In genomic region chr2:125355216-125355971, GRCm38 (mm10) we compare ENCODE assay signal across 11 mouse cellular contexts.
DNase-seq lines count a peak whose midpoint lies in the region; ATAC-seq and TF ChIP-seq lines count a peak whose summit lies in the region.
"Had no signal": no experiment of that assay in that cellular context is flagged by ENCODE, and none has a peak within 500 bp of the region (broad histone marks: within the 10 kb centered on the region; RNA-seq: fewer than 3 reads in every experiment).

No protein-coding gene starts in this region.

- no peaks in the 10 kb centered on the region for H3K9me3 ChIP-seq in kidney, postnatal 0 days (replicated peaks; ENCODE audit: low read length)
- H3K9me3 ChIP-seq in heart, embryonic 13.5 days = no peaks in the 10 kb centered on the region
- H3K9me3 ChIP-seq: liver, embryonic 13.5 days; neural tube, embryonic 12.5 days had no signal

- TF ChIP-seq POLR2A in cerebellum, adult 2 months (IDR thresholded peaks at IDR 0.05; ENCODE audit: borderline replicate concordance, insufficient read depth, low read length) = no peak

- H3K9ac ChIP-seq in kidney, postnatal 0 days (ENCODE audit: low read depth, low read length) = no peak overlapping the region
- no peak overlapping the region for H3K9ac ChIP-seq in heart, embryonic 13.5 days
- H3K9ac ChIP-seq: liver, embryonic 13.5 days; neural tube, embryonic 12.5 days had no signal

- no peaks in the 10 kb centered on the region for H3K27me3 ChIP-seq in cerebellum, adult 2 months (ENCODE audit: control insufficient read depth, insufficient read depth, low read length)
- no peaks in the 10 kb centered on the region for H3K27me3 ChIP-seq in kidney, postnatal 0 days (ENCODE audit: insufficient read depth, low read length)
- no peaks in the 10 kb centered on the region for H3K27me3 ChIP-seq in heart, embryonic 13.5 days (replicated peaks)
- H3K27me3 ChIP-seq: liver, embryonic 13.5 days; neural tube, embryonic 12.5 days had no signal

- TF ChIP-seq CTCF in cerebellum, adult 2 months (IDR thresholded peaks at IDR 0.05; ENCODE audit: borderline replicate concordance, insufficient read depth, low read depth, low read length) = no peak
- TF ChIP-seq CTCF in kidney, postnatal 0 days (IDR thresholded peaks at IDR 0.05; ENCODE audit: low read depth) = no peak

- no peak overlapping the region for H3K4me2 ChIP-seq in kidney, postnatal 0 days (ENCODE audit: low read length)
- no peak overlapping the region for H3K4me2 ChIP-seq in heart, embryonic 13.5 days
- H3K4me2 ChIP-seq: liver, embryonic 13.5 days; neural tube, embryonic 12.5 days had no signal

- H3K4me3 ChIP-seq in cerebellum, adult 2 months (replicated peaks; ENCODE audit: insufficient read depth, low read depth, low read length) = no peak overlapping the region
- no peak overlapping the region for H3K4me3 ChIP-seq in kidney, postnatal 0 days (replicated peaks; ENCODE audit: low read depth, low read length)
- H3K4me3 ChIP-seq in heart, embryonic 13.5 days = no peak overlapping the region
- H3K4me3 ChIP-seq: liver, embryonic 13.5 days; neural tube, embryonic 12.5 days had no signal

- no peaks in the 10 kb centered on the region for H3K36me3 ChIP-seq in kidney, postnatal 0 days (ENCODE audit: insufficient read depth, low read length)
- H3K36me3 ChIP-seq in heart, embryonic 13.5 days = peaks cover 46% of the 10 kb centered on the region
- H3K36me3 ChIP-seq: liver, embryonic 13.5 days; neural tube, embryonic 12.5 days had no signal

- 33% methylated on average over 11 of the region's 11 CpGs for WGBS in cerebellum, adult 2 months
- 62% methylated on average over 11 of the region's 11 CpGs for WGBS in kidney, postnatal 0 days
- 33% methylated on average over 11 of the region's 11 CpGs for WGBS in heart, embryonic 13.5 days

- H3K27ac ChIP-seq in cerebellum, adult 2 months (ENCODE audit: insufficient read depth, low read length) = no peak overlapping the region
- H3K27ac ChIP-seq in kidney, postnatal 0 days = peak overlapping the region; percentile 62
- H3K27ac ChIP-seq in heart, embryonic 13.5 days (replicated peaks) = peak overlapping the region; percentile 40
- H3K27ac ChIP-seq: liver, embryonic 13.5 days; neural tube, embryonic 12.5 days had no signal

- no peaks in the 10 kb centered on the region; the same call in 1 of the 2 replicates for H3K4me1 ChIP-seq in cerebellum, adult 2 months (ENCODE audit: control insufficient read depth, insufficient read depth, low read length)
- H3K4me1 ChIP-seq in kidney, postnatal 0 days (replicated peaks; ENCODE audit: insufficient read depth, low read length) = no peaks in the 10 kb centered on the region
- H3K4me1 ChIP-seq in heart, embryonic 13.5 days = peaks cover 23% of the 10 kb centered on the region
- H3K4me1 ChIP-seq: liver, embryonic 13.5 days; neural tube, embryonic 12.5 days had no signal

- ATAC-seq in kidney, postnatal 0 days (replicated peaks; ENCODE audit: low FRiP score, low read depth) = no peak
- no peak; the same call in 1 of the 2 replicates for ATAC-seq in heart, embryonic 13.5 days (ENCODE audit: extremely low read depth, insufficient number of reproducible peaks, low FRiP score, low TSS enrichment)
- no peak for ATAC-seq in megakaryocyte-erythroid progenitor cell, adult 5-6 weeks (replicated peaks; ENCODE audit: low FRiP score, low TSS enrichment, poor library complexity, severe bottlenecking)
- ATAC-seq: inflammation-experienced regulatory T-cells, adult 6 months had no signal

- peak; percentile 15 to 25 for DNase-seq in cerebellum, adult 2 months
- DNase-seq in cerebellum, adult 11 months = no peak
- DNase-seq in kidney, postnatal 0 days (ENCODE audit: low spot score) = peak; percentile 80
- DNase-seq in kidney, adult 9 months = no peak
- peak; percentile 16 for DNase-seq in mesoderm, embryonic 11.5 days (ENCODE audit: low read depth, low spot score)
- DNase-seq in yolk sac, embryonic 10.5 days (ENCODE audit: low spot score) = no peak
- DNase-seq: liver, embryonic 13.5 days had no signal

Comparison
In these comparisons a context has a peak if more than half of its experiments do, and no peak if none do; other contexts are left out.
1. DNase-seq: peak in cerebellum, adult 2 months (2 of 2), kidney, postnatal 0 days (single experiment) and mesoderm, embryonic 11.5 days (single experiment); none in cerebellum, adult 11 months (single experiment), kidney, adult 9 months (single experiment) and yolk sac, embryonic 10.5 days (single experiment).